Mouse (Mus musculus): ENCODE results near the gene Rdh16f2. TPM values are rescaled to one million over a fixed set of nuclear protein-coding genes. Genes with fewer than 3 reads are reported as not detected.
"Not testable (repeated sequence)": the region's sequence is repeated elsewhere in the genome, so short reads cannot be mapped to it uniquely, and the experiment has no call there.

Gene Rdh16f2
- polyA plus RNA-seq (2017; shearing (Covaris generic)), result not detected

DNA sequence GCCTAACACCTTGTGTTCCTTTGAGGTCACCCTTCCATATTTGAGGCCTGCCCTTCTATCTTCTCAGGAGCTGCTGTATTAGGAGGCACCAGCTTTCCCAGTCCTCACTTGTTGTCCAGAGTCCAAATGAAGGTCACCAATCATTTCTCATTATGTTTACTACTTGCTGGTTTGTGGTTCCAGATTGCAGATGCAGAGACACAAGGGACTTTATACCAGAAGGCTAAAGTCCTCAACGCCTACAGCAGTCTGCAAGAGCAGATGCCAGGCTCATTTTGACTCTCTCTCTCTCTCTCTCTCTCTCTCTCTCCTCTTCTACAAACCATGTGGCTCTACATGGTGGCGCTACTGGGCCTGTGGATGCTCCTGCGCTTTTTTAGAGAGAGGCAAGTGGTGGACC is at the start of gene Rdh16f2:
Rdh16f2 (plus strand) TSS at position 243 of the 400 bp plus-strand sequence.
- no peak for ATAC-seq

GRCm38 (mm10) chr10:127817268-127817910 is 48.9 kb upstream of the Rdh16f2 start:
- ATAC-seq, result not testable (repeated sequence)

DNA sequence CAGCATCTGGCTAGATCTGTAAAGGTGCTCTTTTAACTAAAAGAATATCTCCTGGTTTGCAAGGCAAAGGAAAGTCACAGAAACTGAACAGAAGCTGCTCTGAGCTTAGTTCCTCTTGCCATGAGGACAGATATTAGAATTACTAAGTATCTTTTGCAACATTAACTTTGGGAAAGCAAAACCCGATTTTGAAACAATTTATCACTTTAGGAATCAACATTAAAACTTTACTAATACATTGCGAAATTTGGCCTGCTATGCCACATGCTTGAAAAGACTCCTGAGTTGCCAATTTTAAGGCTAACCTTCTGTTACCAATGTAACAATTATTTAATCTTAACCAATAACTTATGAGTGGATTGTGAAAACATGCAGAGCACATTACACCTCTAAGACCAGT is 44.5 kb upstream of the Rdh16f2 start:
- not testable (repeated sequence) for ATAC-seq

DNA sequence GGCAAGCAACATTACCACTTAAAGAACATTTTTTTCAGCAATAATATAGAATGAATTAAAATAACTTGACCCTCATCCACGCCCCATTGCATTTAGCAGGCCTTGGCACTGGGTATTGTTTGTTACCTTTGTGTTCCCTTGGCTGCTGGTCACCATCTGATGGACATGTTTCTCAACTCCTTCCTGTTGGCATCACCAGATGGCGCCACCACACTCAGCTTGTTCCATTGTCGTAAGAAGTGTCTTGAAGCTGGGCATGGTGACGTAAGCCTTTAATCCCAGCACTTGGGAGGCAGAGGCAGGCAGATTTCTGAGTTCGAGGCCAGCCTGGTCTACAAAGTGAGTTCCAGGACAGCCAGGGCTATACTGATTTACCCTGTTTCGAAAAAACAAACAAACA is 40.9 kb upstream of the Rdh16f2 start:
- no peak for ATAC-seq

DNA sequence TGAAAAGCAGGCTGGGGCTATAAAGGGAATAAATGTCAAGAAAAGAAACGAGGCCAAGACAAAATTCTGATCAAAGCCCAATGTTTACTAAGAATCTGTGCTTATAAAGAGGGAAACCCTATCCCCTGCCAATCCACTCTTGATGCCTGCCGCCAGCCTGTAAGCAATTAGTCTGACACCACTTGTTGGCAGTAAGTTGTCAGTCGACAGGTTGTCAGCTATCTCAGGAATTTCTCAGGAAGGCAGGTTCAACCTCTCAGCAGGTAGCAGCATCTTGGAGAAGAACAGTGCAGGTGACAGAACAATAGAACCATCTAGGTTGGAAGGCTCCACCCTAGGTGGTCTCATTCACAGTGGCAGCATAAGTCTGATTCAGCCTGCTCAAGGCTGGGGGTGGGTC is 37.2 kb upstream of the Rdh16f2 start:
- ATAC-seq, result no peak

DNA sequence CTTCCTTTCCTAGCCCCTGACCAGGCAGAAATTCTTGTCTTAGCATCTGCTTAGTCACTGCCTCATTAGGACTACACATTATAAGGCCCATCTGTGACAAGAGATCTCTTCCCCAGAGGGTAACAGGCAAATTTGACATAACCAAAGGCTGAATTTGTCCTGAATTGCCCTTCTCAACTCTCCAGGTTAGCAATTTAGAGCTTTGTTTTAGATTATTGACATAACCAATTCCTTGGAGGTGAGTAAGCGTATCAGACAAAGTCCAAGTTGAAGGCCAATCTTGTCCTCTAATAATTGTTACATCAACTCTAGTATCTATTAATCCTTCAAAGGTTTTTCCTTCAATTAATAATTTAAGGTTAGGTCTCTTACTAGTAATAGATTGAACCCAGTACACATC is 32.1 kb upstream of the Rdh16f2 start:
- ATAC-seq, result not testable (repeated sequence)

DNA sequence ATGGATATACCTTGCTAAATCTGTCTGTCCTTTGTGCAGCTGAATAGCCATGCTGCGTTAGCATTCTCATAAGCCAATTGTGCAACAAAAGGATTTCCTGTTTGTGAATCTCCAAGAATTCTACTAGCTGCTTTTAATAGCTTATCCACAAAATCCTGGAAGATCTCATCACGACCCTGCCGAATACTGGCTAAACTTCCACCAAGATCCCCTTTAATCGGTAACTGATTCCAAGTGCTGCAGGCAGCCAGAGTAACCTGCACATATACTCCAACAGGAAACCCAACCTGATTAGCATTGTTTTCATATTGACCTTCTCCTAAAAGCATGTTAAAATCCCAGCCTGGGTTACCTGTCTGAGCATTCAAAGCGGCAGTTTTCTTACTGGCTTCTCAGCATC is 31.0 kb upstream of the Rdh16f2 start:
- ATAC-seq, result no peak

DNA sequence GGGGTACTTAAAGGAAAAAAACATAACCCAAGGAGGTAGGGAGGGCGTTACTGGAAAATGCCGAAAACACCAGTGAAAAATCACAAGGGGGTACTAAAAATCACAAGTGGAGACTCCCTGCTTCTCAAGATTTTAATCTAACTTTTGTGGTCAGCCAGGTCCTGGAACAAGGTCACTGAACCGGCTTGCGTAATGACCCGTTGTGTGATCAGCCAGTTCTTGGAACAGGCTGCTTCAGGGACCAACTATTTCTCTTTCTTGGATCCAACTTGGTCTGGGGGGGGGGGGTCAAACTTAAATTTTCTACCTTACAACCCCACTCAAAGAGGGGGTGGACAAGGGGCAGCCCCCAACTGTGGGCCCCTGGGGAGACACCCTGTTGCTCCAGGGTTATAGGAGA is 28.5 kb upstream of the Rdh16f2 start:
- ATAC-seq, result not testable (repeated sequence)

GRCm38 (mm10) chr10:127838539-127838938 is 27.7 kb upstream of the Rdh16f2 start:
- no peak for ATAC-seq

- no peak for ATAC-seq
Measured at GRCm38 (mm10) chr10:127840776-127841175, 25.5 kb upstream of the Rdh16f2 start.

DNA sequence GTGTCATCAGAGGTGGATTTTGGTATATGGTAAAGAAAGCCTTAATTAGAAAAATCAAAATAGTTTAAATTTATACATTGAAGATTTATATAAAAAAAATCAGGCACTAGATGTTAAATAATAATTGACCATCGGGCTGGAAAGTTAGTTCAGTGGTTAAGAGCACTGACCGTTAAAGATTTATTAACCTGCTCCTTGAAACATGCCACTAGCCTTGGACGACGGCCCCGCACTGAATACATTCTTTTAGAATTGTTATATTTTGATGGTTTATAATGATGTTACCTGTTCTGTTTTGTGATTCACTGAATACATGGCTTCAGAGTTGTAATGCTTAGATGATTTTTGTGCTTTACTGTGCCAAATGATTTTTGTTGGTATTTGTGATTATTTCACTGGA is 20.3 kb upstream of the Rdh16f2 start:
- not testable (repeated sequence) for ATAC-seq

GRCm38 (mm10) chr10:127848089-127848488 is 18.2 kb upstream of the Rdh16f2 start:
- ATAC-seq, result no peak

DNA sequence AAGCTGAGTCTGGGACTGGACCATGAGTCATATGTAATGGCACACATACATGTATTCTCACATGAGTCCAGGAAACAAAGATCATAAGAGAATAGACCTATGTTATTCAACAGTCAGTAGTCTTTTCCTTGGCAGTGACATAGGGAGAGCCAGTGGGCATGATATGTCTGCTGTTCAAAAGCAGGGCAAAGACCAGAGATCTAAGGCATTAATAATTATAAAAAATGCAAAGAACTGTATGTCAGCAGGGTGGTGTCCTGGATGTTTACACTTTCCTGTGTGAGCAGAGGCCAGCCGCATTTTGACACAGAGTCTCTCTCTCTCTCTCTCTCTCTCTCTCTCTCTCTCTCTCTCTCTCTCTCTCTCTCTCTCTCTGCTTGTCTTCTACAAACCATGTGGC is 16.6 kb upstream of the Rdh16f2 start, which contains the start of gene Rdh19:
Rdh19 (plus strand) TSS at position 301 of the 400 bp plus-strand sequence.
- no peak for ATAC-seq

DNA sequence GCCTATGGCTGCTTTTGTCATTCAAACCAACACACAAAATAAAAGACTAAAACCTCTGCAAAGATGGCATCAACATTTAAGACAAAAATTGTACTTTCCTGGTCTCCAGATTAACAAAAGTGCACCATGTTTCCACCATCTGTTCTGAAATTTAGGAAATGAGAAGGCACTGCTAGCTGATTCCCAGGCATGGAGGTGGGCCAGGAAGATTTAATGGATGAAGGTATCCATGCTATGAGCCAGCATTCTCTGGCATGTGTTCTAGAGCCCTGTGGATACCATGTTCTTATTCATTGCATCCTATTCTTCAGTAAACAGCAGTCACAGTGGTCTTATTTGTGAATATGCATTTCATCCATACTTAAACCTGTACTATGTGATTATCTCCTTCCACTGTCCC is 9.9 kb upstream of the Rdh16f2 start:
- ATAC-seq, result no peak

DNA sequence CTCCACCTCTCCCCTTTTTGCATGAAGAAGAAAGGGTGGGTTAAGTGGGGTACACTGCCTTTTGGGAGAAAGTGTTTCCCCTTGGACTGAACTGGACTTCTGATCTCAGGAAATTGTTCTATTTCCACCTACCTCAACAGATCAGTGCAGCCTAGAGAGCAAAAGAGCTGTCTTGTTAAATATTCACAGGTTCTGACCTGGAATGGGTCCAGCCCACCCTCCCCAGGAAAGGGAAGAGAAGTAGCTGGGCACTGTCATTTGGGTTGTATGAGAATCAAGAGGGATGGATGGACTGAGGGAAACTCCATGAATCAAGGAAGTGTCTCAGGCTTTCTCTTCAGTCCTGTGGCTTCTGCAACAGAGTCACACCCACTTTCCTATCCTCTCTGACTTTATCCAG is 1.3 kb upstream of the Rdh16f2 start:
- no peak for ATAC-seq

DNA sequence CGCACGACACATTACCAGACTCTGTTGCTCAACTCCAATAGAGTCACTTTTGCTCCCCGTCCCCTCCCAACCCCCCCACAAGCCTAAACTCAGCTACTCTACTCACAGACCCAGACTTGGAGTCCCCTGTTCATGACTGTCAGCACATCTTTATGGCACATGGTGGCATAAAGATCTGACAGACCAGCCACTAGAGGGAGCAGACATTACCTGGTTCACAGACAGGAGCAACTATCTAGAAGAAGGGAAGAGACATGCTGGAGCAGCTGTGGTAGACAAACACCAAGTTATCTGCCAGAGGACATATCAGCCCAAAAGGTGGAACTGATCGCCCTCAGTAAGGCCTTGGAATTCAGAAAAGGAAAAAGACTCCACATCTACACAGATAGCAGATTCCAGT is 6.2 kb downstream of the Rdh16f2 start:
- ATAC-seq, result no peak

- ATAC-seq, result no peak
Measured at GRCm38 (mm10) chr10:127877681-127878080, 11.4 kb downstream of the Rdh16f2 start.

DNA sequence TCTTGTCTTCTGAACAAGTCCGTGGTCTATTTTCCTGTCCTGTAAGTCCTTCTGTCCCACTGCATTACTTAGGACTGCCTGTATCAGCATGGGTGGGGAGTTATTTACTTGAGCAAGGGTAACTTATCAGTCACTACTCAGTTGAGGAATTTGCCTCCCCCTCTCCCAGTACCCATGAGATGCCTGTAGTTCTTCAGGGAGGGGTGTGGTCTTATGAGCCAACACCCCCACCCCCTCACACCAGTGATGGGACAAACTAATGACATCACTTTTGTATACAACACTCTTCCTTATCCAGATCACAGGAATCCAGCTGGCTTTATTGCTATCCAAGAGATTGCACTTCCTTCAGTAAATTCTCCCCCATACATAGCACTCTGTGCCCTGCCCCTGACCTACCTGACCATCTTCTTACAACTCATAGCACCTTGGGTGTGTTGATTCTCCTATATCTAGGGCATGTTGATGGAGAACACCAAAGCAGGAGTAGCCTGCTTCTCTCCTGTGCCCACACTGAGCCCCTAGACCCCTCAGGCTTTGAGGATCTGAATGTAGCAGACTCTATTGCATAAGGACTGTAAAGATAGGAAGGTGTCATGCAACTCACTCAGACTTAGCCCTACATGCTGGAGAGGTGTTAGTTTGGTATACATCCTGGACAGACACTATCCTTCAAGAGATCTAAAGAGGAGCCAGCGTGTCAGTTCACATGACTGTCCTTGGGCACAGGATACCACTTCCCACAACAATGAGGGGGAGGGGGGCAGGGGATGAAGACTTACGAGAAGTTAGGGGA is 12.2 kb downstream of the Rdh16f2 start:
- no peak for ATAC-seq

DNA sequence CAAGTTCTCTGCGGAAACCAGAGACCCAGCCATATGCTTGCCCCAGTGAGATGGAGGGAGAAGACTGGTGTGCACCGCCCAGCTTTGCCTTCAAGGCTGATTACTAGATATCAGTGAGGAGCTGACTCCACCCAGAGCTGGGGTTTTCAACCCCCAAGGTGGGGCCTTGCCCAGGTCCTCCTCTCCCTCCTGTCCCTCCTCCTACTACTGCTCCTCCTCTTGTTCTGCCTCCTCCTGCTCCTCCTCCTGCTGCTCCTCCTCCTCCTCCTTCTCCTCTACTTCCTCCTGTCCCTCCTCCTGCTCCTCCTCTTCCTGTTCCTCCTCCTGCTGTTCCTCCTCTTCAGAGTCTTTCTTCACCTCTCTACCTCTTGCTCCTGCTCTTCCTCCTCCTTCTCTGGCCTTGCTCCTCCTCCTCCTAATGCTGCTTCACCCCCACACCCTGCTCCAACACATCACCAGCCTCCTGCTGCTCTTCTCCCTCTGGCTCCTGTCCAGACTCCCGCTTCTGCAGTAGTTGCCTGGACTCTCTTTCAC is 12.9 kb downstream of the Rdh16f2 start:
- ATAC-seq, result no peak

- no peak for ATAC-seq
Measured at GRCm38 (mm10) chr10:127881041-127881440, 14.8 kb downstream of the Rdh16f2 start.

DNA sequence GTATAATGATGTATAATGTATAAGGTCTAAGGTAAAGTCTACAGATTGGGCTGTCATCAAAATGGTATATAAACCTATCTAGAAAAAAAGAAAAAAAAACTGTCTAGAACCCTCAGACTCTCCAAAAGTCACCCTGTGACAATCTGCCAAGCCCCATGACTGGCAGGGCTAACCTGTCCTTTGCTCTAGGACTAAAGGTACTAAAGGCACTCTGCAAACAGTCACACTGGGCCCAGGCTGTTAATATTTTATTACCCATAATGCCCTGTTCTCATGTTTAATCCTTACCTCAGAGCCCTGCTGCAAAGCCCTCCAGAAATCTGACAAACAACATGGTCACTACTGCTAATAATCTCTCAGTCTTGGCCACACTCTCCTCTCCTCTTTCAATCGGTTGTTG is 20.3 kb downstream of the Rdh16f2 start:
- ATAC-seq, result no peak

DNA sequence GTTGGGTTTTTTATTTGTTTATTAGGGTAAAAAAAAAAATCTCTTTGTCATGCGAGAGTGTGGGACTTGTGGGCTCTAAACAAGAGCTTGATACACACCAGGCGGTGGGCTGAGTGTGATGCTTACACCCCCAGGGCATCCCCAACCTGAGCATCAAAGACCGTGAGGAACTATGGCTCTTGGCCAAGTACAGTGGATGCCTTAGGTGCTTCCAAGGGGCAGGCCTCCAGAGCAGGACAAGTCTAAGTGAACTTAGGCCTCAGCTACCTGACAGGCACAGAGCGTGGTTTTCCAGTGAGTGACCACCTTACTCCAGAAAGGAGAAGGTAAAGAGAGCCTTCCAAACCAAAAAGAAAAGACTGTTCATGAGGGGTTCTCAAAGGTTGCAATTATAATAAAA is 20.7 kb downstream of the Rdh16f2 start:
- no peak for ATAC-seq

GRCm38 (mm10) chr10:127888605-127889004 is 22.3 kb downstream of the Rdh16f2 start, which contains the start of gene Rdh7:
Gene Rdh7, minus strand, starts transcription at chr10:127888817.
- no peak for ATAC-seq

GRCm38 (mm10) chr10:127891481-127891880 is 25.2 kb downstream of the Rdh16f2 start:
- no peak for ATAC-seq

All from inflammation-experienced regulatory T-cells, adult 6 months (primary cell).